Mouse (Mus musculus) CD4-positive, CD25-positive, alpha-beta regulatory T cell, adult 9 weeks (primary cell): ENCODE data around the gene Psme2. TPM values are rescaled to one million over a fixed set of nuclear protein-coding genes. Genes with fewer than 3 reads are reported as not detected.

ENCODE experiments used
- polyA plus RNA-seq: library from polyadenylated mRNA; unstranded; fragments of 100-300 nt; shearing (Covaris generic); gene quantifications from one replicate; pipeline ENCODE4 v1.2.1, GENCODE M21; 2017

Gene Psme2
- 937 TPM for polyA plus RNA-seq

DNA sequence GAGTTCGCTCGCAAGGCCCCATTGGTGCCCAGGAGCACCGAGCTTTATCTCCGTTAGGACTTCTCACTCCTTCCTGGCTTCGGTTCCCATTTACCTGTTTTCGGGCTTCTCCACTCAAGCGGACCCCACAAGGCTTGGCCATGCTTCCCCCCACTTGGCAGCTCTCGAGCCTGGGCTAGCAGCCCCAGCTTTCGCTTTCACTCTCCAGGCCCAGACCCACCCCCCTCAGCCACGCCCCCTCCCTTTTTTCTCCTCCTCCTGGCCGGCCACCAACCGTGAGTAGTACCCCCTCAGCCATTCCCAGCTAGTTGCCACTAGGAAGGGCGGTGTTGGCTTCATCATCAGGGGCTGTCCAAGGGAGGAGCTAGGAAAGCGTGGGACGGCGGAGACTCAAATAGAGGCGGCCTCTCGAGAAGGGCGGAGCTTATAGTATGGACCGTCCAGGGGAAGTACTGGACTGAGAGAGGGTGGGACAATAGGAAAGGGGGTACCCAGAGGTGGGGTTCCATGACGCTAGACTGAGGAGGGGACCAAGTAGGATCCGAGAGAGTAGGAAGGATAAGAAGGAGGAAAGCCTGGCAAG is at the start of gene Psme2:
Psme2 (minus strand) TSS at position 366 of the 583 bp plus-strand sequence.

DNA sequence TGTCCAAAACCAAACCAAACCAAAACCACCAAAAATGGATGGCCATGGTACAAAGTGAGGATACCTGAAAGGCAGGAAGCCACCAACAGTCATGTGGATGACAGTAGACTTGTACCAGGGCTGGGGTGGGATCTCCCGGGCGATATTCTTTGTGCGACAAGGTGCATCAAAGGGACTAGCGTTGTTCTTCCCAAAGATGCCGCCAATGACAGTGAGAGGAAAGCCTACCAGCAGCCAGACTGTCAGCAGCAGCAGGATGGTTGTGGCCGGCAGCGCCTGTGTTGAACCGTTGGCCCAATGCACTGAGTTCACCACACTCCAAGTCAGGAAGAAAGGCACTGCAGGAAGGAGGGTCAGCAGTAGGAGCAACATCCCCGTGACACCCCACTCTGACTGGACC is 46.9 kb upstream of the Psme2 start, which contains the start of gene Gm49378:
Gm49378 (minus strand) TSS at position 101 of the 400 bp plus-strand sequence.

GRCm38 (mm10) chr14:55635523-55636007 is 44.7 kb upstream of the Psme2 start, which contains the start of gene Ipo4:
Gene Ipo4 (minus strand): TSS chr14:55635957.

DNA sequence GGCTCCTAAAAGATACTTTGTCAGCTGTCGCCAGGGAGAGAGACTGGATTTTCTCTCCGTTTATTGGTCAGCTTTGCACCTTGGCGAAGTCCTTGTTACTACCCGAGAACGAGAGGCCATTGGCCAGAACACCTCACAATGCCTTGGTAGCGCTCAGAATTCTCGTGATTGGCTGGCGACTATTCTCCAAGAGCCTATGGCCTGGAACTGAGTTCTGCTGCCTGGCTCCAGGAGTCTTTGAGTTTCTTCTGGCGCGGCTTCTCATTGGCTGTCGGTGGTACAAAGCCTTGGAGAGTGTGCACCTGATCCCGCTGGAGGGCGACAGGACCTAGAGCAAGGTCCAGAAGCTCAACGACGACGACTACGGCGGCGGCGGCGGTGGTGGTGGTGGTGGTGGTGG is 26.9 kb upstream of the Psme2 start, which contains the start of gene Rec8:
Rec8 (plus strand) TSS at position 216 of the 400 bp plus-strand sequence.

DNA sequence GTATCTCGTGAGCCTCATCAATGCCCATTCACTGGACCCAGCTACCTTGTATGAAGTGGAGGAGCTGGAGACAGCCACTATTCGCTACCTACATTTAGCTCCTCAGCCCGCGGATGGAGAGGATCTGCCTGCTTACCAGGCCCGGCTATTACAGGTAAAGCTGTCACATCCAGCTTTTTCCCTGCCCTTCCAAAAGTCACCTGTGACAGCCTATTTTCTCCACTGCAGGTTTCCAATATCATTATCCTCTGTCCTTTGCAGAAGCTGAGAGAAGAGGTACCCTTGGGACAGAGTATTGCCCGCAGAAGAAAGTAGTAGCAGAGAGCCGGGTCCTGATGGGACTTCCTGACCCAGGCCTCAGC is 12.3 kb upstream of the Psme2 start, which contains the start of gene Irf9:
Irf9 (plus strand) TSS at position 301 of the 362 bp plus-strand sequence.

DNA sequence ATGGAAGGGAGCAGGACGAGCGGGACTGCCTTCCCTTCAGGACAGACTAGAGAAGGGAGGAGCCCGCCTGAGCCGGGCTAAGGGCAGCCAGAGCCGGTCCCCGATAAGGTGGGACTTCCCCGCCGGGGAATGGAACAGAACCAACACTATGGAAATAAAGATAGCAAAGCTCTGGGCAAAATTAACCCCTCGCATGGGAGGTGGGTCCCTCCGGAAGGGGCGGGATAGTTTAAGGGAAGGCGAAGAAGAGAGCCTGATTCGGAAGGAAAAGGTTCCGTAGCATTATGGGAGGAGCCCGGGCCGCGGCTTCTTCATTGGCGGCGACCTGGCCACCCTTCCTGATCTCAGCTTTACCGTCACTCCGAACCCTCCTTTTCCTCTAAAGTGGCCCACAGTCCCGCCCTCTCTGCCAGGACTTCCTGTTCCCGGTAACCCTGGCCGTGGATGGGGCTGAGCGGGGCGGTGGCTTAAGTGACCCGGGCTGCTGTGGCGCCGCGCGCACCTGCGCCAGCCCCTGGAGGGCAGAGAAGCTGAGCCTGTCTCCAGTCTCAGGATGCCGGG is 498 bp upstream of the Psme2 start, which contains the start of gene Rnf31:
Rnf31 (plus strand) TSS at position 378 of the 561 bp plus-strand sequence.

DNA sequence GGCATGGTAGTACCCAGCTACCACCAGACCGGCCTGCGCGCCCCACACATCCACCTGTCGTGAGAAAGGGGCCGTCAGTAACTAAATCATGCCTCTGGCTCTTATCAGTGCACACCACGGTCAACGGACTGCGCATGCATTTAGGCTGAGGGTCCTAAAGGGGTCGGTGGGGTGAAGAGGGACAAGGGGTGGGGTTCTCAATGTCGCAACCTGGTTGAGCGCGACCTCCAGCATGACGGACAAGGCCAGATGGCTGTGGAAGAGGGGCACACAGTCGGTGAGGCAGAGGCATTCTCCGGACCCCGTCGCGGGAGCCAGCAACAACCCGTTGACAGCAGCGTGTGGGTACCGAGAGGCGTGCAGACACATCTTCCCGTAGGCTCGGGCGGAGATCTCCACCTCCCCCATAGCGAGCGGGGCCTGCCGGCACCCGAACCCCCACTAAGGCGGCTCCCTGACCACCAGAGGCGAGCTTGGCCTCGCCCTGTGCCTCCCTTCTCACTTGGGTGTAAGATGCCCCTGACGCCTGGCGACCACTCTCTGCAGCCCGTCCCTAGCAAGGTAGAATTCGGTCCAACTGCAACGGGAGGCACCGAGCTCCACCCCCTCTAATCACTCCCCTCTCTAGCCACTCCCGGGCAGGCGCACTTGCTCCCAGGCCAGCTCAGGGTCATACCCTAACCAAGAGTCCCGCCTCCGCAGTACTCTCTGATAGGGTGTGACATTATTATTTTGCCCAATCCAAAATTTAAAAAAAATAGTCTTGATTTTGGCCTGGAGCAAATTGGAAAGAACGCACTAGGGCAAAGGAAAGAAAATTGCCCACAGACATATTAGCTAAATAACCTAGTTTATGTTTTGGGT is 6.0 kb downstream of the Psme2 start, which contains the start of gene Emc9:
Emc9 (minus strand) TSS at position 601 of the 864 bp plus-strand sequence.

GRCm38 (mm10) chr14:55577871-55578667 is 12.8 kb downstream of the Psme2 start, which contains the start of gene Psme1:
Gene Psme1 (plus strand): TSS chr14:55578123.

GRCm38 (mm10) chr14:55575302-55575701 is 15.6 kb downstream of the Psme2 start, which contains the start of gene Fitm1:
Gene Fitm1 (plus strand): TSS chr14:55575617.

DNA sequence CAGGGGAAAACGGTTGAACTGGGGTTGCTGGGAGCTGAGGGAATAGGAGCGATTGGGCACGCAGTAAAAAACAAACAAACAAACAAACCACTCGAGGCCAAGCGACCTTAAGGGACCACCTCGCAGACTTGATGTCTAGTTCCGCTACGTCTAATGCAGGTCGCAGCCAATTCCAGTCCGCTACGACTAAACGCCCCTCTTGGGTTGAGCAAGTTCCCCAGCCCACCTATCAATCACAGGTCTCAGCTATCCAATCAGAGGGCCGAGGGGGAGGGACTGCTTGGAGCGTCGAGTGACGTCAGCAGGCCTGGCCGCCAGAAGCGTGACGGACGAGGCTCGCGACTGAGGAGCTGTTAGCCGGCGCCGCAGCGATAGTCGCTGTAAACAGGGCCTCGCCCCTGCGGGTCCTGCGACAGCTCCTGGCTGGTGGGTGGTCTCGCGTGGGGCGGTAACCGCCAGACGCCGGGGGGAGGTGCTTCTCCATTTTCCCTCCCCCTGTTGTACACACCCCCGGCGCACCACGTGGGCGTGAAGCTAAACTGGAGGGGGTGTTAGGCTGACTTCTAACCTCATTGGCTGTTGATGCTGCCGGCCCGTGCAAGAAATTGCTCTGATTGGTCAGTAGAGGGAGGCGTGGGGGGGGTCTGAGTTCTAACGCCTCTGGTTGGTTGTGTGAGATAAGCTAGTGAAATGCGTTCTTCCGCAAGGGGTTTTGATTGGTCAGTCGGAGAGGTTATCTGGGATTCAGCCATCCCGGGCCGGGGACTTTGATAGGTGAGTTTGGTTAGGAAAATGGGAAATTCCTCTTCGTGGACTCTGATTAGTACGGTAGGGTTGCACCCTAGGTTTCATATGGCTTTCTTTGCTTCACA is 30.5 kb downstream of the Psme2 start, which contains the start of gene A730061H03Rik:
A730061H03Rik (minus strand) TSS at position 205 of the 872 bp plus-strand sequence.

GRCm38 (mm10) chr14:55559799-55560201 is 31.1 kb downstream of the Psme2 start, which contains the start of gene Dcaf11:
Gene Dcaf11 (plus strand): TSS chr14:55560006.

GRCm38 (mm10) chr14:55540067-55540786 is 50.7 kb downstream of the Psme2 start, which contains the start of gene Pck2:
Gene Pck2 (plus strand): TSS chr14:55540266.

Other genes starting within 250 kb of the Psme2 start
- gene Dhrs4, start 112.4 kb downstream of the Psme2 start, polyA plus RNA-seq, result 47.2 TPM
- not detected for gene Carmil3, start 100.5 kb downstream of the Psme2 start, polyA plus RNA-seq
- gene Cpne6, start 80.7 kb downstream of the Psme2 start, polyA plus RNA-seq, result not detected
- gene Nrl, start 66.1 kb downstream of the Psme2 start, polyA plus RNA-seq, result 0.12 TPM
- 48.4 TPM for gene Pck2, start 50.8 kb downstream of the Psme2 start, polyA plus RNA-seq
- 170 TPM for gene Dcaf11, start 31.1 kb downstream of the Psme2 start, polyA plus RNA-seq
- 4.8 TPM for gene A730061H03Rik, start 30.7 kb downstream of the Psme2 start, polyA plus RNA-seq
- gene Fitm1, start 15.5 kb downstream of the Psme2 start, polyA plus RNA-seq, result not detected
- 1,184 TPM for gene Psme1, start 13.0 kb downstream of the Psme2 start, polyA plus RNA-seq
- 48.1 TPM for gene Emc9, start 5.8 kb downstream of the Psme2 start, polyA plus RNA-seq
- gene Rnf31, start 595 bp upstream of the Psme2 start, polyA plus RNA-seq, result 64.3 TPM
- 237 TPM for gene Irf9, start 12.5 kb upstream of the Psme2 start, polyA plus RNA-seq
- 8.1 TPM for gene Rec8, start 26.9 kb upstream of the Psme2 start, polyA plus RNA-seq
- gene Ipo4, start 44.8 kb upstream of the Psme2 start, polyA plus RNA-seq, result 53.3 TPM
- 2.8 TPM for gene Gm49378, start 46.8 kb upstream of the Psme2 start, polyA plus RNA-seq
- 96.0 TPM for gene Tm9sf1, start 52.7 kb upstream of the Psme2 start, polyA plus RNA-seq
- 1.6 TPM for gene Tssk4, start 59.1 kb upstream of the Psme2 start, polyA plus RNA-seq
- 112 TPM for gene Mdp1, start 69.4 kb upstream of the Psme2 start, polyA plus RNA-seq
- gene Gmpr2, start 80.8 kb upstream of the Psme2 start, polyA plus RNA-seq, result 58.4 TPM
- 496 TPM for gene Nedd8, start 81.0 kb upstream of the Psme2 start, polyA plus RNA-seq
- 66.3 TPM for gene Tinf2, start 90.7 kb upstream of the Psme2 start, polyA plus RNA-seq
- 0.26 TPM for gene Tgm1, start 122.8 kb upstream of the Psme2 start, polyA plus RNA-seq
- gene Rabggta, start 131.2 kb upstream of the Psme2 start, polyA plus RNA-seq, result 90.8 TPM
- gene Dhrs1, start 154.6 kb upstream of the Psme2 start, polyA plus RNA-seq, result 54.2 TPM
- gene Nop9, start 154.6 kb upstream of the Psme2 start, polyA plus RNA-seq, result 12.1 TPM
- gene Cideb, start 167.3 kb upstream of the Psme2 start, polyA plus RNA-seq, result not detected
- gene Ltb4r2, start 170.3 kb upstream of the Psme2 start, polyA plus RNA-seq, result not detected
- 1.4 TPM for gene Ltb4r1, start 174.8 kb upstream of the Psme2 start, polyA plus RNA-seq
- not detected for gene Adcy4, start 193.0 kb upstream of the Psme2 start, polyA plus RNA-seq
- gene Ripk3, start 197.8 kb upstream of the Psme2 start, polyA plus RNA-seq, result 79.6 TPM
- not detected for gene Nfatc4, start 232.0 kb upstream of the Psme2 start, polyA plus RNA-seq